Mouse (Mus musculus): ENCODE results near the gene Max. TPM values are rescaled to one million over a fixed set of nuclear protein-coding genes. Genes with fewer than 3 reads are reported as not detected.

The Max gene
- total RNA-seq, 1 experiment from 2014 or later = 115 TPM

- ATAC-seq (replicated peaks in 1 of 2; ENCODE audit: insufficient read depth in 1 of 2, low FRiP score in 2 of 2, low TSS enrichment in 1 of 2, low read depth in 1 of 2, poor library complexity in 2 of 2, severe bottlenecking in 2 of 2) = no peak
Measured at GRCm38 (mm10) chr12:76901508-76902294, 60.3 kb downstream of the Max start.

GRCm38 (mm10) chr12:76899261-76899975 lies 62.6 kb downstream of the Max start:
- no peak for ATAC-seq (replicated peaks in 1 of 2; ENCODE audit: insufficient read depth in 1 of 2, low FRiP score in 2 of 2, low TSS enrichment in 1 of 2, low read depth in 1 of 2, poor library complexity in 2 of 2, severe bottlenecking in 2 of 2)

- no peak for ATAC-seq (replicated peaks in 1 of 2; ENCODE audit: insufficient read depth in 1 of 2, low FRiP score in 2 of 2, low TSS enrichment in 1 of 2, low read depth in 1 of 2, poor library complexity in 2 of 2, severe bottlenecking in 2 of 2)
Measured at GRCm38 (mm10) chr12:76898141-76898540, 63.9 kb downstream of the Max start.

GRCm38 (mm10) chr12:76897006-76897405 lies 65.0 kb downstream of the Max start:
- no peak for ATAC-seq (replicated peaks in 1 of 2; ENCODE audit: insufficient read depth in 1 of 2, low FRiP score in 2 of 2, low TSS enrichment in 1 of 2, low read depth in 1 of 2, poor library complexity in 2 of 2, severe bottlenecking in 2 of 2)

GRCm38 (mm10) chr12:76896566-76896965 lies 65.4 kb downstream of the Max start:
- ATAC-seq (replicated peaks in 1 of 2; ENCODE audit: insufficient read depth in 1 of 2, low FRiP score in 2 of 2, low TSS enrichment in 1 of 2, low read depth in 1 of 2, poor library complexity in 2 of 2, severe bottlenecking in 2 of 2) = no peak

- no peak for ATAC-seq (replicated peaks in 1 of 2; ENCODE audit: insufficient read depth in 1 of 2, low FRiP score in 2 of 2, low TSS enrichment in 1 of 2, low read depth in 1 of 2, poor library complexity in 2 of 2, severe bottlenecking in 2 of 2)
Measured at GRCm38 (mm10) chr12:76895777-76896176, 66.2 kb downstream of the Max start.

- ATAC-seq (replicated peaks in 1 of 2; ENCODE audit: insufficient read depth in 1 of 2, low FRiP score in 2 of 2, low TSS enrichment in 1 of 2, low read depth in 1 of 2, poor library complexity in 2 of 2, severe bottlenecking in 2 of 2) = no peak
Measured at GRCm38 (mm10) chr12:76894792-76895559, 67.0 kb downstream of the Max start.

GRCm38 (mm10) chr12:76892910-76893695 lies 68.9 kb downstream of the Max start:
- ATAC-seq (replicated peaks in 1 of 2; ENCODE audit: insufficient read depth in 1 of 2, low FRiP score in 2 of 2, low TSS enrichment in 1 of 2, low read depth in 1 of 2, poor library complexity in 2 of 2, severe bottlenecking in 2 of 2) = peak in 1 of 2 experiments; percentile 65; a peak in 2 of 4 replicates

GRCm38 (mm10) chr12:76891160-76891559 lies 70.8 kb downstream of the Max start:
- ATAC-seq (replicated peaks in 1 of 2; ENCODE audit: insufficient read depth in 1 of 2, low FRiP score in 2 of 2, low TSS enrichment in 1 of 2, low read depth in 1 of 2, poor library complexity in 2 of 2, severe bottlenecking in 2 of 2) = no peak

GRCm38 (mm10) chr12:76889404-76890184 lies 72.4 kb downstream of the Max start:
- no peak for ATAC-seq (replicated peaks in 1 of 2; ENCODE audit: insufficient read depth in 1 of 2, low FRiP score in 2 of 2, low TSS enrichment in 1 of 2, low read depth in 1 of 2, poor library complexity in 2 of 2, severe bottlenecking in 2 of 2)

GRCm38 (mm10) chr12:76887941-76888340 lies 74.1 kb downstream of the Max start:
- ATAC-seq (replicated peaks in 1 of 2; ENCODE audit: insufficient read depth in 1 of 2, low FRiP score in 2 of 2, low TSS enrichment in 1 of 2, low read depth in 1 of 2, poor library complexity in 2 of 2, severe bottlenecking in 2 of 2) = no peak

Other genes with a start within 250 kb of the Max start
- gene Churc1, start 196.7 kb downstream of the Max start, total RNA-seq (2017) = 28.8 and 55.6 TPM in 2 replicates
- 3.7 and 9.6 TPM in 2 replicates for gene Fntb, start 196.6 kb downstream of the Max start, total RNA-seq (2017)
- not detected in 2 replicates for gene Gpx2, start 166.6 kb downstream of the Max start, total RNA-seq (2017)
- not detected in 2 replicates for gene Rab15, start 139.3 kb downstream of the Max start, total RNA-seq (2017)